Mouse (Mus musculus): ENCODE results near the gene Ikzf5.

The Ikzf5 gene

GRCm38 (mm10) chr7:131345856-131346541 is 64.3 kb downstream of the Ikzf5 start:
- no peak for DNase-seq (ENCODE audit: low spot score)

Data from urinary bladder, postnatal 10 days (tissue).